Mouse (Mus musculus) liver, embryonic 14.5 days (tissue): ENCODE results near the gene Slc35g2. TPM values are rescaled to one million over a fixed set of nuclear protein-coding genes. Genes with fewer than 3 reads are reported as not detected.

Experiments
- ATAC-seq: fragments of 200-750 bp; cut with Nextera tagmentation; 2 replicates; pipeline ENCODE4 v1.8.0; 2017; ENCODE audit warnings: moderate number of reproducible peaks, mild to moderate bottlenecking, moderate library complexity; ENCODE audit not compliant: insufficient read depth
- DNase-seq, 3 experiments: peaks; one replicate each; pipeline ENCODE4 v3.0.0-alpha.2; 2012 to 2013; ENCODE audit warnings: low read depth in 3 of 3, low spot score in 3 of 3
- H3K27ac ChIP-seq: fragments of 300-500 bp; sonication (generic); 2 replicates; pipeline ENCODE4 v1.5.1; 2014; ENCODE audit warnings: moderate library complexity, mild to moderate bottlenecking, control low read depth, inconsistent platforms
- H3K27me3 ChIP-seq: fragments of 300-500 bp; sonication (generic); 2 replicates; pipeline ENCODE4 v1.6.1; 2014; ENCODE audit warnings: mild to moderate bottlenecking, low read length, moderate library complexity; ENCODE audit not compliant: control insufficient read depth, insufficient read depth
- H3K36me3 ChIP-seq: fragments of 300-500 bp; sonication (generic); replicated peaks from 2 replicates; pipeline ENCODE4 v1.6.1; 2014; ENCODE audit warnings: low read depth; ENCODE audit not compliant: control insufficient read depth, insufficient read depth
- H3K4me1 ChIP-seq, 2 experiments: fragments of 200-500 bp in 1 of 2; fragments of 300-500 bp in 1 of 2; sonication (generic) in 1 of 2; replicated peaks; 2 replicates each; pipeline ENCODE4 v1.6.1; 2012 to 2014; ENCODE audit warnings: antibody characterized with exemption in 1 of 2, inconsistent platforms in 1 of 2, low read length in 1 of 2; ENCODE audit not compliant: control insufficient read depth in 2 of 2, insufficient read depth in 2 of 2
- H3K4me2 ChIP-seq: fragments of 300-500 bp; sonication (generic); 2 replicates; pipeline ENCODE4 v1.6.1; 2014; ENCODE audit warnings: low read depth, mild to moderate bottlenecking, control low read depth, moderate library complexity
- H3K4me3 ChIP-seq, 2 experiments: fragments of 200-500 bp in 1 of 2; fragments of 300-500 bp in 1 of 2; sonication (generic) in 1 of 2; 2 replicates each; pipeline ENCODE4 v1.5.1; 2012 to 2014; ENCODE audit warnings: low read depth in 2 of 2, low read length in 2 of 2, mild to moderate bottlenecking in 2 of 2, control low read depth in 1 of 2, inconsistent platforms in 1 of 2, moderate library complexity in 1 of 2; ENCODE audit not compliant: insufficient read depth in 1 of 2
- H3K9ac ChIP-seq: fragments of 300-500 bp; sonication (generic); replicated peaks from 2 replicates; pipeline ENCODE4 v1.6.1; 2014; ENCODE audit warnings: mild to moderate bottlenecking, control low read depth, moderate library complexity
- H3K9me3 ChIP-seq: fragments of 300-500 bp; sonication (generic); 2 replicates; pipeline ENCODE4 v1.6.1; 2016; ENCODE audit warnings: low read length, mixed read lengths; ENCODE audit not compliant: control insufficient read depth
- CTCF ChIP-seq: IDR thresholded peaks from 2 replicates; pipeline ENCODE4 v1.5.1; 2016; ENCODE audit warnings: antibody characterized with exemption, low read depth, control low read depth
- EP300 ChIP-seq: IDR thresholded peaks from 2 replicates; pipeline ENCODE4 v1.6.1; 2016; ENCODE audit warnings: antibody characterized with exemption, low read depth
- WGBS: fragments of 180-500 bp; shearing (Covaris S2); extraction: QIAGEN DNeasy Blood & Tissue Kit; methylation state at CpG from one replicate; pipeline ENCODE4 v1.1.7; 2014; ENCODE audit not compliant: insufficient replicate concordance; 5-methylcytosine and 5-hydroxymethylcytosine counted together
- polyA plus RNA-seq, 2 experiments: library from polyadenylated mRNA; depleted of rRNA in 1 of 2; stranded (reverse) in 1 of 2; unstranded in 1 of 2; fragments of >200 nt; fragmentation: Nextera tagmentation in 1 of 2; extraction: Ambion mirVana in 1 of 2; gene quantifications; 2 replicates each; pipeline versions ENCODE4 v1.2.1 to v1.2.3; 2012 to 2014

Slc35g2 gene
- polyA plus RNA-seq, 2 experiments: 0.42 to 1.4 TPM

DNA sequence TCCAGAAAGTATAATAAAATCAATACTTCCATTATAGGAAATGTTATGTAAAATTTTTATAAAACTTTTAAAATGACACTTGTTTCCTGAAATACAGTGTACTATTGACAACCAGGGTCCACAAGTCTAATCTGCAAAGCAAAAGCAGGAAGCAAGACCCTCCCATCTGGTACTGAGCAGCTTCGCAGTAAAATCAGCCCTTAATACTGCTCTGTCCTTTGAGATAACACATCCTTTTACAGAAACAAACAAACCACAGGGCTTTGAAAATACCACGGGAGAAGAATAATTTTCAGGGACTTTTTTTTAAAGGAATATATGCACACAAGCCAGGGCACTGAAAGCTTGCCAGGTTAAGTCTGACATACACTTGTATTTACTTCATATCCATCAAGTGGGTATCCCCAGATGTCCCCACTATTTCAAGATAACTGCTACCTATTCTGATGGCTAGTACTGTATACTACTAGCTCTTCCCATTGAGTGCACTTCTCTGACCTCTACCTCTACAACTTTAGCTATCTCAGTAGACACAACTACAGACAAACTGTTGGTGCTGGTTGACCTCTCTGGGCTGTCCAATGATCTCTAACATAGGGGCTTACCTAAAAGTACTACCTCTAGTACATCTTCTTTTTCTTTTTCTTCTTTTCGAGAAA lies 37.9 kb downstream of the Slc35g2 start:
- Histone ChIP-seq H3K4me2 (no peak overlapping the region), H3K9me3 (no peaks in the 10 kb centered on the region), H3K36me3 (no peaks in the 10 kb centered on the region), H3K27me3 (no peaks in the 10 kb centered on the region), H3K27ac (no peak overlapping the region), H3K4me3 (no peak overlapping the region), H3K4me1 (peaks cover 12 to 16% of the 10 kb centered on the region in 2 experiments), H3K9ac (no peak overlapping the region)
- 26% methylated on average over 3 of the region's 3 CpGs for WGBS
- DNase-seq (no peak), ATAC-seq (0 out of 2 replicates have a peak, but pooled peaks have one; percentile 51)
- TF ChIP-seq CTCF (no peak), EP300 (no peak)

DNA sequence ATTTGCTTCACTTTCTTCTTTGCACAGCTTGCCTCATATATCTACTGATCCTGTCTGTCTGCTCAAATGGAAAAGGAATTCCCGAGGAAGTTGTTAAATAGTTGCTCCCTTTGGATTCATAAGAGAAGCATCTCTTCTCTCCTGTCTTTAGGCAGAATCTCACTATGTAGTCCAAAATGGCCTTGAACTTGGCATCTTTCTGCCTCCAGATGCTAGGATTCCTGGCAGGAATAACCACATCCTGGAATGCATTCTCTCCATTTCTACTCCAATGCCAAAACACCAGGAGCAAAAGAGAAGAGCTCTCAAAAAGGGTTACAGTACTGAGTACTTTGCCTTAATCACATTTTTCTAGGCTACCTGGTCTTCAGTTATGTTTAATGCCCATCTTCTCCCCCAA lies 39.6 kb downstream of the Slc35g2 start:
- Histone ChIP-seq H3K4me3 (no peak overlapping the region), H3K4me2 (no peak overlapping the region), H3K36me3 (no peaks in the 10 kb centered on the region), H3K9ac (no peak overlapping the region), H3K27ac (no peak overlapping the region), H3K4me1 (peaks cover 12 to 16% of the 10 kb centered on the region in 2 experiments), H3K9me3 (no peaks in the 10 kb centered on the region), H3K27me3 (no peaks in the 10 kb centered on the region)
- DNase-seq: no peak
- no peak for ATAC-seq
- 33% methylated on average over 1 of the region's 1 CpGs for WGBS
- no peak for TF ChIP-seq EP300
- TF ChIP-seq CTCF: no peak

DNA sequence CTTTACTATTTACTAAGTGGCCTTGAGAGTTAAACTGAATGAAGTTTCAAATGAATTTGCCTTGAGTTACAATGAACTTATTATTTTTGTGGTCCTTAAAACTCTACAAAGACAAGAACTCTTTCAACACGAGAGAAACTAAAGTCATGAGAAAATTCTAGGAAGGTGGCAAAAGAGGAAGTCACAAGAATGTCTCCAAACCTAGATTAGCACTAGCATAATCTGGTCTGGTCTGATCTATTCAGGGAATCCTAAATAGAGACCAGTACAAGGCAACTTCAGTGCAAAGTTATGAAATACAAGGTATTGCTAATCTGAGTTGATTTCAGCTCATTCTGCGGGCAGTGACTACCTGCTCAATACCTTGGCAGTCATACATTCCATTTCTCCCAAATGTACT lies 45.7 kb downstream of the Slc35g2 start:
- DNase-seq: no peak
- no peak overlapping the region for H3K4me3 ChIP-seq
- no peaks in the 10 kb centered on the region for H3K36me3 ChIP-seq
- H3K27ac ChIP-seq: no peak overlapping the region
- ATAC-seq: no peak
- H3K9me3 ChIP-seq: no peaks in the 10 kb centered on the region
- peaks cover 2 to 5% of the 10 kb centered on the region in 2 experiments; a peak in 2 of 4 replicates for H3K4me1 ChIP-seq
- WGBS: 40% methylated on average over 2 of the region's 2 CpGs
- no peak overlapping the region for H3K9ac ChIP-seq
- TF ChIP-seq EP300 (no peak), CTCF (no peak)
- no peak overlapping the region for H3K4me2 ChIP-seq
- no peaks in the 10 kb centered on the region for H3K27me3 ChIP-seq

- Histone ChIP-seq H3K27ac (no peak overlapping the region), H3K36me3 (no peaks in the 10 kb centered on the region), H3K4me3 (no peak overlapping the region), H3K9me3 (no peaks in the 10 kb centered on the region), H3K27me3 (no peaks in the 10 kb centered on the region), H3K9ac (no peak overlapping the region), H3K4me1 (peaks cover 1 to 2% of the 10 kb centered on the region in 2 experiments; a peak in 2 of 4 replicates), H3K4me2 (no peak overlapping the region)
- WGBS: 48% methylated on average over 2 of the region's 2 CpGs
- TF ChIP-seq CTCF (no peak), EP300 (no peak)
- ATAC-seq: no peak
- DNase-seq: no peak
Observed at GRCm38 (mm10) chr9:100522029-100522428, 48.9 kb downstream of the Slc35g2 start.

DNA sequence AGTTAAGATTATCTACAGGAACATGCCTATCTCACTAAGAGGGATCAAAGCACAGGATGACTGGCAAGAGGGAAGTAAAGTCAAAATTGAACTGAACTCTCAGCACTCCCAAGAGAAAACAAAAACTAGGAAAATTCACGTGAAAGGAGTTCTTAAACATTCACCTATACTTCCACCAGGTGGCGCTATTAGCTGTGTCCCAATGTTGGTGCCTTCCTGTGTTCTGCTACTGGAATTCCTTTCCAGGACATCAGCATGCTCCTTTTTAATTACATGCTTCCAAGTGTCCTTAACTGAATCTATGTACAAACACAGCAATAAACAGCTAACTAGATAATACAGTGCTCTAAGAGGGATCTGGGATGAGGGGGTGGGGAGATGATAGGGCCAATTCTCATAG lies 50.3 kb downstream of the Slc35g2 start:
- no peaks in the 10 kb centered on the region for H3K9me3 ChIP-seq
- no peaks in the 10 kb centered on the region for H3K27me3 ChIP-seq
- TF ChIP-seq EP300: no peak
- TF ChIP-seq CTCF: peak; percentile 80
- peak; percentile 22 to 42 (median 41) for DNase-seq
- ATAC-seq: no peak
- H3K4me2 ChIP-seq: no peak overlapping the region
- H3K9ac ChIP-seq: no peak overlapping the region
- no peak overlapping the region for H3K4me3 ChIP-seq
- H3K4me1 ChIP-seq: peaks cover 1 to 2% of the 10 kb centered on the region in 2 experiments; a peak in 2 of 4 replicates
- no peak overlapping the region for H3K27ac ChIP-seq
- no peaks in the 10 kb centered on the region for H3K36me3 ChIP-seq
- WGBS: 0% methylated on average over 2 of the region's 2 CpGs
